Mouse (Mus musculus) lung, postnatal 14 days (tissue): ENCODE results near the gene Cldn10.

Experiments used
- DNase-seq: peaks from one replicate; pipeline ENCODE4 v3.0.0; 2021

The Cldn10 gene

GRCm38 (mm10) chr14:118829331-118830095 is 41.8 kb downstream of the Cldn10 start:
- no peak for DNase-seq

GRCm38 (mm10) chr14:118831597-118831996 is 43.9 kb downstream of the Cldn10 start:
- DNase-seq: no peak

DNA sequence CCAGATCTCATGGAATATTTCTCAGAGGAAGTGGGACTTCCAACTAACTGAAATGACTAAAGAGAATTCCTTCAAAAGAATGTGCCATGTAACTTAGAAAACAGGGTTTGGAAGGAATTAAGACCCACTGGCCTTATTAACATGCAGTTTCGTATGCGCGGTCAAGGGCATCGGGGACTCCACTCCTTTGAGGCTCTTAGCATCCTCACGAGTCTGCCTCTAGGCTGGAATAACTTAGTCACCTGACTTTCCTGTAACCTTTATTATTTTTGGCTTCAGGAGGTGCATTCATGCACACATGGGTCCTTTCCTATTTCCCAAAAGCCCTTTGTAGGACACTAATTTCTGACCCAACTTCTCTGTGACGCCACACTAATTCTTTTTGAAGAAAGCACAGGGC is 45.5 kb downstream of the Cldn10 start:
- DNase-seq: no peak

DNA sequence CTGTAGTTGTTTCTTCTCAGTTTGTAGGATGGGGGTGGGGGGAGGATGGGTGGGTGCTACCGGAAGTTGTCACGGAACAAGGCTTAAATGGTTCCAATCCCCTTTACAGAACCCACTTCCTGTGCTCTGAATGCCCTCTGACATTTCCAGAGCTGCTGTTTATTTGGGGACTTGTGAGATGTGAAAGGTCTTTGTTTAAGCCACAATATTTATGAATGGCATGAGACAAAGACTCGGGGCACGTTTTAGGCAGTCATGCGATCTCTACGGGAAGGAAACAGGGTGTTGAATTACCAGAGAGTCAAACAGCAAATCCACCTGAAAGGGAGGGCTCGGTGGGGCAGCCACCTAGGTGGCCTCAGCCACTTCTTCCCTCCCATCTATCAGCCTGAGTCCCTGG is 46.6 kb downstream of the Cldn10 start:
- no peak for DNase-seq

- no peak for DNase-seq
These were observed 48.4 kb downstream of the Cldn10 start for GRCm38 (mm10) chr14:118836145-118836544.

DNA sequence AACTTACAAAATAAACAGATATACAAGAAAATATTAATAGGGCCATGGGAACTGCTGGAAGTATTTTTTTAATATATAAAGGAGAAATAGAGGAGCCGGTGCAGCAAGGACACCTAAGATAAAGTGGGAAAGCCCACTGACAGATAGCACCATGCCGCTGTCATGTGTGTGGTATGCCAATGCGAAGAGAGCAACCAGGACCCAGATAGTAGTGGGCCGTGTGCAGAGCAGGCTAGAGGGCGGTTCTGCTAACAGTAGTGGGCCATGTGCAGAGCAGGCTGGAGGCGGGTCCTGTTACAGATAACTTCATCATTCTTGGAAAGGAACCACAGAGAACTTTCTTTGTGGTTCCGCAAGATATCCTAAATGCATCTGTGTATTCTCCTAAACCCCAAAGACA is 49.0 kb downstream of the Cldn10 start:
- no peak for DNase-seq

DNA sequence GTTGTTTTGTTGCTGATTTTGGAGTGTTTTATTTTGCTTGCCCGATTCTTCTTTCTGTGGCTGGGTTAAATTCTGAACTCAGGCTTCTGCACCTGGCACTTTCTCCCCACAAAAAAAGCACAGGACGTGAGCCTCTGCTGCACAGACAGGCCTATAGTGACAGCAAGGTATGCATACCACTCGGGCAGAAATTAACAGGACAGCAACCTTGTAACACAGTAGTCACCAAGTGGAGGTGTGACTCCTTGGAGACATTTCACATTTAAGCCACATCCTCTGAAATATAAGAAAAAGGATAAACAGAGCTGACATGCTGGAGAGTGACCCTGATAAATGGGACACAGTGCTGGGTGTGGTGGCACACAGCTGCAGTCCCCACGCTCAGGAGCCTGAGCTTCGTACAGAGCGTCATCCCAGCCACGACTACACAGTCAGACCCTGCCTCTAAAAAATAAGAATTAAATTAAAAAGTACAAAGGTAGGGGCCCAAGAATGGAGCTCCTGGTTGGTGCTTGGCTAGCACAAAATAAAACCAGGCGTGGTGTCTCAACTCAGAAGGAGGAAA is 50.9 kb downstream of the Cldn10 start:
- DNase-seq: no peak

DNA sequence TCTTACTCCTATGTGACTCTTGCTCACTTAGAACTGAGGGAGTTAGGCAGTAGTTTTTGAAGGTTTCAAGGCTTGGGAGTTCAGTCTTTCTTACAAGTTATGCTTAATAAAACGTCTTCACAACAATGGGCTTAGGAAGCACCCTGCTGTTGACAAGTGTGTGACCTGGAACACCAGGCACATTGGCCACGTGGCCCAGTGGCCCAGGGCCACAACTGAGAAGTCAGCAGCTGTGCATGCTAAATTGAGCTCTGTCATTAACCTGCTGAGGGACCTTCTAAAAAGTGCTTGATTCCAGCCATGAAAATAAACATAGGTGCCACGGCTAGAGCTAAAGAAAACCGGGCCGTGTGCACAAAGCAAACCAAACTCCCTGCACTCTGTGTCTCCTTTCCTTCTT is 51.7 kb downstream of the Cldn10 start:
- no peak for DNase-seq

DNA sequence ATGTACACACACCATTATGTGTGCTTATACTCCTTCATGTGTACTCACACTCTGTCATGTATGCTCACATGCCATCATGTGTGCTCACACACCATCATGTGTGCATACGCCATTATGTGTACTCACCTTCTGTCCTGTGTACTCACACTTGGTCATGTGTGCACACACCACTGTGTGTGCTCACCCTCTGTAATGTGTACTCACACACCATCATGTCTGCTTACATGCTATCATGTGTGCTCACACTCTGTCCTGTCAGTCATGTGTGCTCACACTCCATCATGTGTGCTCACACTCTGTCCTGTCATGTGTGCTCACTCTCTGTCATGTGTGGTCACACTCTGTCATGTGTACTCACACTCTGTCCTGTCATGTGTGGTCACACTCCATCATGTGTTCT is 52.3 kb downstream of the Cldn10 start:
- no peak for DNase-seq

DNA sequence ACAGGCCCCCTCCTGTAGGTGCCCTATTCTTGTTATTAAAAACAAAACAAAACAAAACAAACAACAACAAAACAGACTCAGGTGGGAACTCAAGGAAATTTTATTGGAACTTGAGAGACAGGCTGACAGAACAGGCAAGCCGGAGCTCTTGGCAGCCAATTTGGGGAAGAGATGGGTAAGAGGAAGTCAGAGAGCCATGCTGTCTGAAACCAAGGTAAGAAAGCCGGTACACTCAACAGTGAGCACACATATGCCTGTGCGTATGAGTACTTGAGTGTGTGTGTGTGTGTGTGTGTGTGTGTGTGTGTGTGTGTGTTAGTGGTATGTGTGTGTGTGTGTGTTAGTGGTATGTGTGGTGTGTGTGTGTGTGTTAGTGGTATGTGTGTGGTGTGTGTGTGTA is 54.6 kb downstream of the Cldn10 start:
- DNase-seq: no peak

- no peak for DNase-seq
These were observed 59.1 kb downstream of the Cldn10 start for GRCm38 (mm10) chr14:118846834-118847233.

DNA sequence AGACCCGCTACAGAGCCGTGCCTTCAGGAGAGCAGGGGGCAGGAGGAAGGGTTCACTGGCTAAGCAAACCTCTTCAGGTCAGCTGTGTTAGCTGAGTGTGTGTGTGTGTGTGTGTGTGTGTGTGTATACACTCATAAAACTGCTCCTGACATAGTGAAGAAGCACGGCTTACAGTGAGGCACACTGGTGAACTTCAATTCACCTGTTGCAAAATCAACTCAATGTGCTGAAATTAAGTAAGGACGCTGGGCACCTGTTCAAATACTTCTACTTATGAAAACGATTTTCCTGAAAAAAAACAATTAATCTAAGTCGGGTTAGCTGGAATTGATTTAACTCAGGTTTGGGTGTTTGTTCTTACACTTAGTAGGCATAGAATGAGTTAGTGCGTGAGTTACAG is 60.5 kb downstream of the Cldn10 start:
- DNase-seq: peak; percentile 40

- DNase-seq: peak; percentile 33
These were observed 62.4 kb downstream of the Cldn10 start for GRCm38 (mm10) chr14:118850011-118850695.

DNA sequence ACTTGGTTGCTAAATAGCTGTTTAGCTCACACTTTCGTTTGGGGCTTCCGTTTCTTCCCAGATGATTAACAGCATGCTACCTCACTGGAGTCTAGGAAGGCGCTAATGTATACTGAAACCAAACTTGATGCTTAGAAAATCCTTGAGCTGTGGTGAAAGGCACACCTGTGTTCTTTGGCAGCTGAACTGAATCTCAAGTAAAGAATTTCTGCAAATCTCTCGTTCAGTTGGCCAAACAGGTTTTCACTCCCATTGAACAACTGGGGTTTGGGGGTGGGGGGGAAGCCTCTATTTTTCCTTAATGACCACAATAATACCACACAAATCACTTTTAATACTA is 63.0 kb downstream of the Cldn10 start:
- DNase-seq: no peak

GRCm38 (mm10) chr14:118851496-118852107 is 63.9 kb downstream of the Cldn10 start:
- DNase-seq: no peak

DNA sequence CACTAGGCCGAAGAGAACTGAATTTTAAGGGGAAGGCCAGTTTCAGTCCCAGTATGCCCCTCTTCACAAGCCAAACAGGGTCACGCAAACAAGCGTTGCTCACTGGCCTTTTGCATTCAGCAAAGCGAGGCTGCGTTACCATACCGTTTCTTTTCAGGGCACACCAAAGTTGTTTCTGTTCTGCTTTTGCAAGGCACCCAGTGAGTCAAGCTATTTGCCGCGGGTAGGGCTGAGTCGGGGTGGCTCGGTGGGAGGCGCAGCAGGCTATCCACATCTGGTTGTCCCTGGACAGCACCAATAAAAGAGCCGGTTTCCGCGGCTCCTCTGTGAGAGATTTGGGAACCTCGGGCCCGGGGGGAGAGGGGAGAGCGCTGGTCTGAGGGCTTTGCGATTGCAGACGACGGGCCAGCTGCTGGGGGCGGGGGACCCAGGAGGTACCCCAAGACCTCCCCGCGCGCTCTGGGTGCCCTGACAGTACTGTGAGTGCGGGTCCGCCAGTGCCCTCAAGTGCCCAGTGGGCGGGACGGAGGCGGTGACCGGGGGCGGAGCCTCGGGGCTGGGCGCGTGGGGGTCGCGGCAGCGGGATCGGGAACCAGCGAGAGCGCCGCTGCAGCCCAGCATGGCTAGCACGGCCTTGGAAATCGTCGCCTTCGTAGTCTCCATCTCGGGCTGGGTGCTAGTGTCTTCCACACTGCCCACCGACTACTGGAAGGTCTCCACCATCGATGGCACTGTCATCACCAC is 66.8 kb downstream of the Cldn10 start:
- DNase-seq: peak; percentile 43

DNA sequence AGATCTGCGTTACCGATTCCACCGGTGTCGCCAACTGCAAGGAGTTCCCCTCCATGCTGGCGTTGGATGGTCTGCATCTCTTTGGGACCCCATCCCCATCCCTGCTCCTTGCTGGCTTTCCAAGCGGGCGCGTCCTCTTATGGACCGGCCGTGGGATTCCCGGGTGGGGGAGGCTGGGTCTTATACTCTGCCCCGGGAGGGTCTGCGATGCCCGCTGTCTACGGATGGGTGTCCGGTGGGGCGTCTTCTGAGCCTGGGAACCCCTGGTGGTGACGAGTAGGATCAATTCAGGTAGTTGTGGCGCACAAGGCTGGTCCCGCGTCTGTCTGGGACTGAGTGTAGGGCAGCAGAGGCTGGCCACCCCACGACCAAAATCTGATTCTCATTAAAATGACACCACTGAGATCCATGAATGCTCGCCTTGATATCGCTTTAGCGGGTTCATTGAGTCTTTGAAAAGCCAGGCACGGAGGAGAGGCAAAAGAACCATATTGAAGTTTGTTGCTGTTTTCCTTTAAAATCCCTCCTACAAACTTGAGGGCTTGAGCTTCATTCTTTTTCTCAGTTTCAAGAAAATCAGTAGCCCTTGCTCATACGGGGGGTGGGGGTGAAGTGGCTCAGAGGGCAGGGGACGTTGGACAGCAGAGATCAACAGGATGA is 67.6 kb downstream of the Cldn10 start:
- DNase-seq: peak; percentile 16

DNA sequence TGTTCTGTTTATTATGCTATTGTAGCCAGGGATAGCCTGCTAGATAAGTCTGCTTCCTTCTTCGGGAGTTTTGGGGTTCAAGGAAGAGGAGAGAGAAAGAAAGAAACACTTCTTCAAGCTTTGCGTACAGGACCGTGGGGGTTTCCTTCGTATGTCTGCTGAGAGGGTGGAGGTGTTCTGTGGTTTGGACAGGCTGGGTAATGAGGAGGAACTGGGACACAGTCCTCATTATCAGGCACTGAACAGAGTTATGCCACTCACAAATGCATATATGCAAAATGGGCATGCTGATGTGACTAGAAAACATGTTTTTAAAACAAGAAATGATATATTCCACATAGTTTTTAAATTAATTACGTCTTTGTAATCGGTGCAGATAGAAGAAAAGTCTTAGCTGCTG is 68.9 kb downstream of the Cldn10 start:
- no peak for DNase-seq

DNA sequence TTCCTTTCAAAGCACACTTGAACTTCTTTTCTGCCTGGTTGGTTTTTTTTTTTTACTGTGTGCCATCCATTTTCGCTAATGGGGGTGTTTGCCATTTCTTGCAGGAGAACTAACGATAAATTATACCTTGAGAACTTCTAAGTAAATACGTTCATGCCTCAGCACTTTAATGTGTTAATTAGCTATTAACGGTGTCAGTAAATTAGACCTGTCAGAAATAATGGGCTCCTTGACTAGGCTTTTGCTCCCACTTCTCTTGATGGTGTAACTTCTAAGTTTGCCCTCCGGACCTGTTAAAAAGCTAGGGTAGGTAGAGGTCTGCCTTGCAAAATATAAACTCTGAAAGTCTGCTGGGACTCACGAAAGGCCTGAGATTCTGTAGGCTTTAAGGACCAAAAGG is 70.6 kb downstream of the Cldn10 start:
- DNase-seq: no peak

- no peak for DNase-seq
These were observed 74.5 kb downstream of the Cldn10 start for GRCm38 (mm10) chr14:118862253-118862652.

DNA sequence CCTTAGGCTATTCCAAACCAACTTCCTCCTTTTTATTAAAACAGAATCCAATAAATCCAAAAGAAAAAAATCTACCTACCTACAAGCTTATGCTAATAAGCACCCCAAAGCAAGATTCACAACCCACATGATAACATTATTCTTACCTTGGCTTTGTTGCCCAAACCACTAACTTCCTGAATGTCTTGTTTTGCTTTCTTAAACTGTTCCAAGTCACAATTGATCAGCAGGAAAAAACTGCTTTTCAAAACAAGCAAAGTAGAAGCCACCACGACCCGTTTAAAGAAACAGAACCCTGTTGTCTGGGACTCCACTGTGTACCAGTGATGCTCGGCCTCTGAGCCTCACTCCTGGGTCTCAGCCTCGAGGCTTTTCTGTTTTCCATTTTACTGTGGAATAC is 77.2 kb downstream of the Cldn10 start:
- DNase-seq: no peak

GRCm38 (mm10) chr14:118866014-118866811 is 78.5 kb downstream of the Cldn10 start:
- no peak for DNase-seq
